Mouse (Mus musculus): ENCODE results near the gene Serpinb1b.

The Serpinb1b gene

DNA sequence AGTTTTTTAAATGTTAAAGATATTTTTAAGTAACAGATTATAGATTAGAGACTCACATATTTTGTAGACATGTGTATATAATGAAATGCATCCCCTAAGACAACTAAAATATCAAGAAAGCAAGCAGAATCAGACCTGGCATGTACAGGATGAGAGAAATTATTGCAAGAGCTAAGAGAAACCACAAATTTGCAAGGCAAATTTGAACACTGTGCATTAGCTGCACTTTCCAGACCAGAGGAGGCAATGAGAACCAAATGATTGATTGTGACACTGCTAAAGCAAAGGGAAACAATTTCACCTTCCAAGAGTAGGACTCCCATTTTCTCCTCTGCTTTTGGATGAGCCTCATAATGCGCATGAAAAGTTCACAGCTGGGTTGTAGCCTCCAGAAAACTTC, 17.2 kb downstream of the Serpinb1b start:
- DNase-seq: no peak

DNA sequence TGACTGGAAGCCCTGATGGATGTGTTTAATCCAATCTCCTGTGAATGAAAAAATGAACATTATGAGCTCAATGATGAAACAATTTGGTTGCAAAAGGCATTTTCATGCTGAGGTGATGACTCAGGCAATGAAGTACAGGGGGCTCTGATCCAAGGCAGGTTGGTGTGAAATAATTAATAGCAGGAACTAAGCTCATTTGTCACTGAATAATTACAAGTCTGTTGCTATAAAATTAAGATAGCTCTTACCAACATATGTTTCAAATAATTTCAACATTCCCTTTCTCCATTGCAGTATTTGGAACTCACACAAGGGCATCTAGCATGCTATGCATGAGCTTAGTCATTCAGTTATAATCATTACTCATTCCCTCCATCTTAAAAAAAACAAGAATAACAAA, 27.3 kb downstream of the Serpinb1b start:
- no peak for DNase-seq

DNA sequence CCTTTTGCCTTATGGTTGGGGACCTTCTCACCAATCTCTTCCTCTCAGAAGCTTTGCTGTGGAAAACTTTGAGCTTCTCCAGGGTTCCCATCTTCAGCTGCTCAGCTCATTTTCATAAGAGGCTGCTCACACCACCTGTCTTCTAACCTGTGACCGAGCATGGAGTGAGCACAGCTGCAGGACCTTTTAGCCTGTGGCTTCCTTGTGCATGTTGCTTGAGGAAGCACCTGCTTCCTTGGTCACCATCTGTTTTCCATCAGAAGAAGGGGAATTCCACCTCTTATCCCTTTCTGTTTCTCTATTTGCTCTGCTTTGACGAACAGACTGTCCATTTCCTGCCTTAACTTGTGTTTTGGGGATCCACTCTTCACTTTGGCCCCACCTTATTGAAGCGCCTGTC, 34.7 kb downstream of the Serpinb1b start:
- no peak for DNase-seq

DNA sequence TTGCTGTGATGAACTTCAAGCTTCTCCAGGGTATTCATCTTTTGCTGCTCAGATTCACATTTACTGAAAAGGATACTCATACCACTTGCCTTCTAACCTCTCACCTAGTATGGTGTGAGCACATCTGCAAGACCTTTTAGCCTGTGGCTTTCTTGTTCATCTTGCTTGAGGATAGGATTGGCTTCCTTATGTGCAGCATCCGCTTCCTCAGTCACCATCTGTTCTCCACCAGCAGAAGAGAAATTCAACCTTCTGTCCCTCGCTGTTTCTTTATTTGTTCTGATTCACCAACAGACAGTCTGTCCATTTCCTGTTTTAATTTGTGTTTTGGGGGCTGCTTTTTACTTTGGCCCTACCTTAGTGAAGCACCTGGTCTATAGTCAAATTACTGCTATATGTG, 59.3 kb downstream of the Serpinb1b start:
- DNase-seq: peak; percentile 4

DNA sequence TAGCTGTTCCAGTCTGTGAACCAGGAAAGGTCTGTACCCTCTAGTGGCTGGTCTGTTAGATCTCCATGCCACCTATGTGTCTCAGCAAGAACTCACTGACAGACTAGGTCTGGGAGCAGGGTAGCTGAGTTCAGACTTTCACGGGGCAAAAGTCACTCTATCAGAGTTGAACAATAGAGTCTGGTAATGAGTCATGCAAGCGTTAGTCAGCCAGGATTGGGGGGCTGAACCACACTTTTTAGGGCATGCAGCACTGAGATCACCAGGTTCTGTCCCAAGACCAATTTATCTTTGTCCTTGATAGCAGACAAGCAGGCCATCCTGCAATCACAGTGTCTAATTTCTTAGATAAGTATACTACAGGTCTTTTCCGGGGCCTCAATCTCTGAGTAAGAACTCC, 63.1 kb downstream of the Serpinb1b start:
- DNase-seq: no peak
